Mouse (Mus musculus): ENCODE measurements around the gene Stk19.

GRCm38 (mm10) chr17:34798866-34799530 is 37.7 kb downstream of the Stk19 start:
- no peak for TF ChIP-seq NANOG (IDR thresholded peaks at IDR 0.05; ENCODE audit: borderline replicate concordance, low read length)
- no peak for TF ChIP-seq CTCF (conservative IDR thresholded peaks at IDR 0.05; ENCODE audit: low read length)
- no peak for TF ChIP-seq POU5F1 (IDR thresholded peaks at IDR 0.05; ENCODE audit: borderline replicate concordance, low read length)

All from E14TG2a.4 (cell line).